Mouse (Mus musculus): ENCODE data around the gene Ntm. TPM values are rescaled to one million over a fixed set of nuclear protein-coding genes. Genes with fewer than 3 reads are reported as not detected.

Ntm gene
- total and polyA plus RNA-seq, 2 experiments from 2014 or later, result 162 to 235 TPM

- Histone ChIP-seq H3K4me2 (ENCODE audit: low read depth) (no peak overlapping the region), H3K36me3 (ENCODE audit: insufficient read depth) (no peaks in the 10 kb centered on the region), H3K27ac (ENCODE audit: low read depth, low read length) (no peak overlapping the region), H3K4me3 (ENCODE audit: low read depth, low read length) (no peak overlapping the region), H3K27me3 (ENCODE audit: insufficient read depth, low read length) (no peaks in the 10 kb centered on the region), H3K4me1 (ENCODE audit: insufficient read depth) (no peaks in the 10 kb centered on the region), H3K9me3 (ENCODE audit: low read length) (no peaks in the 10 kb centered on the region), H3K9ac (no peak overlapping the region)
- WGBS, result 25% methylated on average over 6 of the region's 6 CpGs
- ATAC-seq, result peak; percentile 97
- no peak for TF ChIP-seq CTCF (IDR thresholded peaks at IDR 0.05; ENCODE audit: low read depth)
- DNase-seq, result peak; percentile 78
These were observed 858.9 kb downstream of the Ntm start for GRCm38 (mm10) chr9:29103993-29104392.

- Histone ChIP-seq H3K36me3 (ENCODE audit: insufficient read depth) (no peaks in the 10 kb centered on the region), H3K9ac (no peak overlapping the region), H3K4me1 (ENCODE audit: insufficient read depth) (no peaks in the 10 kb centered on the region), H3K27me3 (ENCODE audit: insufficient read depth, low read length) (no peaks in the 10 kb centered on the region), H3K4me3 (ENCODE audit: low read depth, low read length) (no peak overlapping the region), H3K4me2 (ENCODE audit: low read depth) (no peak overlapping the region), H3K27ac (ENCODE audit: low read depth, low read length) (no peak overlapping the region), H3K9me3 (ENCODE audit: low read length) (no peaks in the 10 kb centered on the region)
- no peak for TF ChIP-seq CTCF (IDR thresholded peaks at IDR 0.05; ENCODE audit: low read depth)
- 75% methylated on average over 5 of the region's 5 CpGs for WGBS
- no peak for ATAC-seq
- no peak for DNase-seq
These were observed 862.3 kb downstream of the Ntm start for GRCm38 (mm10) chr9:29100624-29101023.

- Histone ChIP-seq H3K36me3 (ENCODE audit: insufficient read depth) (no peaks in the 10 kb centered on the region), H3K27me3 (ENCODE audit: insufficient read depth, low read length) (no peaks in the 10 kb centered on the region), H3K4me1 (ENCODE audit: insufficient read depth) (peaks cover 7% of the 10 kb centered on the region), H3K27ac (ENCODE audit: low read depth, low read length) (no peak overlapping the region), H3K9ac (no peak overlapping the region), H3K9me3 (ENCODE audit: low read length) (no peaks in the 10 kb centered on the region), H3K4me2 (ENCODE audit: low read depth) (no peak overlapping the region), H3K4me3 (ENCODE audit: low read depth, low read length) (no peak overlapping the region)
- TF ChIP-seq CTCF (IDR thresholded peaks at IDR 0.05; ENCODE audit: low read depth), result no peak
- ATAC-seq (no peak), DNase-seq (no peak)
These were observed 870.5 kb downstream of the Ntm start for GRCm38 (mm10) chr9:29092443-29092842.

- no peak for TF ChIP-seq CTCF (IDR thresholded peaks at IDR 0.05; ENCODE audit: low read depth)
- DNase-seq (no peak), ATAC-seq (no peak)
- WGBS, result 58% methylated on average over 5 of the region's 5 CpGs
- Histone ChIP-seq H3K9me3 (ENCODE audit: low read length) (no peaks in the 10 kb centered on the region), H3K4me3 (ENCODE audit: low read depth, low read length) (no peak overlapping the region), H3K4me2 (ENCODE audit: low read depth) (no peak overlapping the region), H3K27me3 (ENCODE audit: insufficient read depth, low read length) (no peaks in the 10 kb centered on the region), H3K36me3 (ENCODE audit: insufficient read depth) (no peaks in the 10 kb centered on the region), H3K4me1 (ENCODE audit: insufficient read depth) (peaks cover 9% of the 10 kb centered on the region), H3K9ac (no peak overlapping the region), H3K27ac (ENCODE audit: low read depth, low read length) (no peak overlapping the region)
These were observed 874.3 kb downstream of the Ntm start for GRCm38 (mm10) chr9:29088657-29089056.

- no peaks in the 10 kb centered on the region for H3K9me3 ChIP-seq (ENCODE audit: low read length)
- H3K4me3 ChIP-seq (ENCODE audit: low read depth, low read length), result no peak overlapping the region
- no peaks in the 10 kb centered on the region for H3K27me3 ChIP-seq (ENCODE audit: insufficient read depth, low read length)
- H3K36me3 ChIP-seq (ENCODE audit: insufficient read depth), result no peaks in the 10 kb centered on the region
- DNase-seq (peak; percentile 40), ATAC-seq (no peak)
- no peak overlapping the region for H3K4me2 ChIP-seq (ENCODE audit: low read depth)
- WGBS, result 15% methylated on average over 4 of the region's 4 CpGs
- no peak overlapping the region for H3K9ac ChIP-seq
- TF ChIP-seq CTCF (IDR thresholded peaks at IDR 0.05; ENCODE audit: low read depth), result no peak
- no peak overlapping the region for H3K27ac ChIP-seq (ENCODE audit: low read depth, low read length)
- peaks cover 9% of the 10 kb centered on the region for H3K4me1 ChIP-seq (ENCODE audit: insufficient read depth)
These were observed 875.3 kb downstream of the Ntm start for GRCm38 (mm10) chr9:29087656-29088055.

GRCm38 (mm10) chr9:29087171-29087570, 875.8 kb downstream of the Ntm start:
- no peak for ATAC-seq
- H3K9ac ChIP-seq, result no peak overlapping the region
- no peak for TF ChIP-seq CTCF (IDR thresholded peaks at IDR 0.05; ENCODE audit: low read depth)
- no peak for DNase-seq
- H3K27ac ChIP-seq (ENCODE audit: low read depth, low read length), result no peak overlapping the region
- H3K4me1 ChIP-seq (ENCODE audit: insufficient read depth), result peaks cover 9% of the 10 kb centered on the region
- no peak overlapping the region for H3K4me2 ChIP-seq (ENCODE audit: low read depth)
- no peaks in the 10 kb centered on the region for H3K27me3 ChIP-seq (ENCODE audit: insufficient read depth, low read length)
- H3K4me3 ChIP-seq (ENCODE audit: low read depth, low read length), result no peak overlapping the region
- no peaks in the 10 kb centered on the region for H3K9me3 ChIP-seq (ENCODE audit: low read length)
- H3K36me3 ChIP-seq (ENCODE audit: insufficient read depth), result no peaks in the 10 kb centered on the region

GRCm38 (mm10) chr9:29075924-29076577, 886.9 kb downstream of the Ntm start:
- no peak overlapping the region for H3K4me2 ChIP-seq (ENCODE audit: low read depth)
- peak; percentile 81 for ATAC-seq
- no peak for TF ChIP-seq CTCF (IDR thresholded peaks at IDR 0.05; ENCODE audit: low read depth)
- H3K4me3 ChIP-seq (ENCODE audit: low read depth, low read length), result no peak overlapping the region
- no peaks in the 10 kb centered on the region for H3K27me3 ChIP-seq (ENCODE audit: insufficient read depth, low read length)
- H3K4me1 ChIP-seq (ENCODE audit: insufficient read depth), result 0 out of 2 replicates have a peak, but pooled peaks cover 5% of the 10 kb centered on the region
- peak; percentile 70 for DNase-seq
- H3K9me3 ChIP-seq (ENCODE audit: low read length), result no peaks in the 10 kb centered on the region
- no peak overlapping the region for H3K9ac ChIP-seq
- H3K36me3 ChIP-seq (ENCODE audit: insufficient read depth), result no peaks in the 10 kb centered on the region
- H3K27ac ChIP-seq (ENCODE audit: low read depth, low read length), result no peak overlapping the region
- 52% methylated on average over 5 of the region's 5 CpGs for WGBS
